Mouse (Mus musculus) hindbrain, embryonic 12.5 days (tissue): ENCODE data around the gene Agpat1. TPM values are rescaled to one million over a fixed set of nuclear protein-coding genes. Genes with fewer than 3 reads are reported as not detected.

Experiments
- ATAC-seq: fragments of 200-750 bp; cut with Nextera tagmentation; 2 replicates; pipeline ENCODE4 v1.8.0; 2017; ENCODE audit warnings: moderate TSS enrichment; ENCODE audit not compliant: low FRiP score
- H3K27ac ChIP-seq: fragments of 300-500 bp; sonication (generic); 2 replicates; pipeline ENCODE4 v1.5.1; 2016; ENCODE audit warnings: mild to moderate bottlenecking
- H3K27me3 ChIP-seq: fragments of 300-500 bp; sonication (generic); 2 replicates; pipeline ENCODE4 v1.6.1; 2016; ENCODE audit warnings: mild to moderate bottlenecking
- H3K36me3 ChIP-seq: fragments of 300-500 bp; sonication (generic); 2 replicates; pipeline ENCODE4 v1.6.1; 2016; ENCODE audit warnings: mild to moderate bottlenecking
- H3K4me1 ChIP-seq: fragments of 300-500 bp; sonication (generic); 2 replicates; pipeline ENCODE4 v1.6.1; 2016
- H3K4me2 ChIP-seq: fragments of 300-500 bp; sonication (generic); replicated peaks from 2 replicates; pipeline ENCODE4 v1.6.1; 2016; ENCODE audit warnings: mild to moderate bottlenecking
- H3K4me3 ChIP-seq: fragments of 300-500 bp; sonication (generic); 2 replicates; pipeline ENCODE4 v1.5.1; 2016; ENCODE audit warnings: mild to moderate bottlenecking
- H3K9ac ChIP-seq: fragments of 300-500 bp; sonication (generic); 2 replicates; pipeline ENCODE4 v1.6.1; 2016; ENCODE audit warnings: mild to moderate bottlenecking, moderate library complexity
- H3K9me3 ChIP-seq: fragments of 300-500 bp; sonication (generic); replicated peaks from 2 replicates; pipeline ENCODE4 v1.6.1; 2016; ENCODE audit warnings: mild to moderate bottlenecking
- WGBS: fragments of 180-500 bp; shearing (Covaris S2); methylation state at CpG from one replicate; pipeline ENCODE4 v1.1.7; 2016; 5-methylcytosine and 5-hydroxymethylcytosine counted together
- polyA plus RNA-seq: library from polyadenylated mRNA; unstranded; fragments of >200 nt; fragmentation: Nextera tagmentation; extraction: Ambion mirVana; gene quantifications from 2 replicates; pipeline ENCODE4 v1.2.1, GENCODE M21; 2016

Gene Agpat1
- polyA plus RNA-seq, 1 experiment from 2014 or later = 79.0 TPM

DNA sequence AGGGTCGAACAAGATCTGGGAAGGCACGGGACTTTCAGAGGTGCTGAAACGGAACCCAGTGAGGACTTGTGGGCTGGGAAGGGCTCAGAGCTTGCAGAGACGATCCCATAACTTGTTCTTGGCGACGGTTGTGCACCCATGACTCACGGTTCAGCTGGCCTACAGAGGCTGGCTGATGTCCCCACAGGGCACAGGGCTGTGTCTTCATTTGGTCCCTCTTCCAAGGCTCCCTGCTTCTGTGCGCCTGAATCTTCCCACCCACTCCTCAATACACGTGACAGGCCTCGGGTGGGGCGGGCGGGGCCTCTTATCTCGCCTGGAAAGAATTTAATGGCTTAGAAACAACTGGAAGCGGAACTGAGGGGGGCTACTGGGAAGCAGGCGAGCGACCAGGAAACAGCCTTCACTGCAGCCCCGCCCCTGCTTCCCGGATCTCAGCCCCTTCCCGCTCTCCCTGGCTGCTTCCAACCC lies 57.1 kb downstream of the Agpat1 start:
- H3K27me3 ChIP-seq = peaks cover 42% of the 10 kb centered on the region
- no peak for ATAC-seq
- no peak overlapping the region for H3K9ac ChIP-seq
- no peak overlapping the region for H3K27ac ChIP-seq
- no peaks in the 10 kb centered on the region for H3K36me3 ChIP-seq
- peaks cover 13% of the 10 kb centered on the region for H3K4me1 ChIP-seq
- no peaks in the 10 kb centered on the region for H3K9me3 ChIP-seq
- 10% methylated on average over 19 of the region's 19 CpGs for WGBS
- H3K4me3 ChIP-seq = 0 out of 2 replicates have a peak overlapping the region, but pooled peaks have one; percentile 4
- H3K4me2 ChIP-seq = peak overlapping the region; percentile 29; the same call in 1 of the 2 replicates

DNA sequence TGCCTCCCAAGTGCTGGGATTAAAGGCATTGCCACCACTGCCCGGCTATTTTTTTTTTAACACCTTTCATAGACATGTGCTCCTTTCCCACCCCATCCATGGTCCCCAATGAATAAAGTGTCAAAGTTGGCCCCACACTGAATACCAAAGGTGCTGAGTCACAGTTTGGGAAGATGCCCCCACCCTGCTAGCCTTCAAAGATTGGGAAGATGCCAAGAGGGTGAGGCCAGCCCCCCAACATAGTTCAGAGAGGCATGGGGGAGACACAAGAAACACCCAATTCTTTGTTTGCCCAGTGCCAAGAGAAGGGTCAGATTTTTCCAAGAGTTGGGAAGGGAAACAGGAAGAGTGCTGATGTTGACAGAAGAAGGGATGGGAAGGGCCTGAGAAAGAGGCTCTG lies 58.4 kb downstream of the Agpat1 start:
- Histone ChIP-seq H3K4me3 (no peak overlapping the region), H3K36me3 (no peaks in the 10 kb centered on the region), H3K9me3 (no peaks in the 10 kb centered on the region), H3K9ac (no peak overlapping the region), H3K4me2 (no peak overlapping the region), H3K4me1 (peaks cover 10% of the 10 kb centered on the region), H3K27ac (no peak overlapping the region), H3K27me3 (peaks cover 47% of the 10 kb centered on the region)
- WGBS = 78% methylated on average over 1 of the region's 1 CpGs
- no peak for ATAC-seq

DNA sequence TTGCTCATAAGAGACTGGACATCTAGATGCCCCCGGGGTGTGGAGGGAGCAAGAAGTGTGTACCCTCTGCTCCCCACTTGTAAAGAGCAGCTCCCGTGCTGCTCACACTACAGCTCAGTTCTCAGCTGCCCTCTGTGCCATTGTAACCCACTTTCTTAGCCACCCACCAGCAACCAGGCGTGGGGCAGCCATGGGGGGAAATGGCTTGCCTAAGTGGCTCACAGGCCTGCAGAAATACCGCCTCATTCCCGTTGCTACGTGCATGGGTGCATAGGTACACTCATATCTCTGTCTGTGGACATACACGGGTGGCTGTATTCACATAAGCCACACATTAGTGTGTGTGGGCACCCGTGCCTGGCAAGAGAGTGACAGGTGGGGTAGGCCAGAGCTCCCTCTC lies 58.9 kb downstream of the Agpat1 start:
- peaks cover 10% of the 10 kb centered on the region for H3K4me1 ChIP-seq
- H3K27me3 ChIP-seq = peaks cover 51% of the 10 kb centered on the region
- no peak for ATAC-seq
- H3K9me3 ChIP-seq = no peaks in the 10 kb centered on the region
- no peaks in the 10 kb centered on the region for H3K36me3 ChIP-seq
- no peak overlapping the region for H3K27ac ChIP-seq
- H3K4me3 ChIP-seq = no peak overlapping the region
- H3K4me2 ChIP-seq = no peak overlapping the region
- no peak overlapping the region for H3K9ac ChIP-seq
- 85% methylated on average over 8 of the region's 8 CpGs for WGBS

Other genes starting within 250 kb of the Agpat1 start
- not detected in 2 replicates for gene Btnl2, start 249.4 kb upstream of the Agpat1 start, polyA plus RNA-seq
- not detected in 2 replicates for gene Btnl1, start 227.1 kb upstream of the Agpat1 start, polyA plus RNA-seq
- 1.9 and 2.5 TPM in 2 replicates for gene BC051142, start 205.4 kb upstream of the Agpat1 start, polyA plus RNA-seq
- gene Btnl4, start 126.9 kb upstream of the Agpat1 start, polyA plus RNA-seq = not detected in 2 replicates
- not detected in 2 replicates for gene Btnl6, start 86.9 kb upstream of the Agpat1 start, polyA plus RNA-seq
- 8.9 and 13.1 TPM in 2 replicates for gene Notch4, start 40.0 kb upstream of the Agpat1 start, polyA plus RNA-seq
- gene Gpsm3, start 14.5 kb upstream of the Agpat1 start, polyA plus RNA-seq = 3.5 and 4.3 TPM in 2 replicates
- gene Pbx2, start 13.0 kb upstream of the Agpat1 start, polyA plus RNA-seq = 17.9 and 18.7 TPM in 2 replicates
- 1.9 and 2.9 TPM in 2 replicates for gene Ager, start 6.4 kb upstream of the Agpat1 start, polyA plus RNA-seq
- 214 and 228 TPM in 2 replicates for gene Rnf5, start 572 bp upstream of the Agpat1 start, polyA plus RNA-seq
- gene Egfl8, start 11.7 kb downstream of the Agpat1 start, polyA plus RNA-seq = 5.3 and 7.4 TPM in 2 replicates
- 20.9 and 21.7 TPM in 2 replicates for gene Ppt2, start 24.2 kb downstream of the Agpat1 start, polyA plus RNA-seq
- gene Prrt1, start 25.3 kb downstream of the Agpat1 start, polyA plus RNA-seq = 3.0 and 3.1 TPM in 2 replicates
- 15.7 and 16.2 TPM in 2 replicates for gene Fkbpl, start 40.5 kb downstream of the Agpat1 start, polyA plus RNA-seq
- gene Atf6b, start 42.9 kb downstream of the Agpat1 start, polyA plus RNA-seq = 114 and 119 TPM in 2 replicates
- gene Tnxb, start 66.3 kb downstream of the Agpat1 start, polyA plus RNA-seq = 0.04 and 0.05 TPM in 2 replicates
- gene C4b, start 139.6 kb downstream of the Agpat1 start, polyA plus RNA-seq = not detected in 2 replicates
- not detected in 2 replicates for gene Cyp21a1, start 200.3 kb downstream of the Agpat1 start, polyA plus RNA-seq
- 25.0 and 26.7 TPM in 2 replicates for gene Stk19, start 232.7 kb downstream of the Agpat1 start, polyA plus RNA-seq
- 62.5 and 70.2 TPM in 2 replicates for gene Dxo, start 232.8 kb downstream of the Agpat1 start, polyA plus RNA-seq
- gene Skiv2l, start 245.9 kb downstream of the Agpat1 start, polyA plus RNA-seq = 64.9 and 65.8 TPM in 2 replicates
- 95.2 and 111 TPM in 2 replicates for gene Nelfe, start 246.1 kb downstream of the Agpat1 start, polyA plus RNA-seq